Mouse (Mus musculus) forebrain, embryonic 14.5 days (tissue): ENCODE results near the gene Prm3. TPM values are rescaled to one million over a fixed set of nuclear protein-coding genes. Genes with fewer than 3 reads are reported as not detected.

Experiments used
- ATAC-seq: fragments of 200-750 bp; cut with Nextera tagmentation; 2 replicates; pipeline ENCODE4 v1.8.0; 2017; ENCODE audit warnings: mild to moderate bottlenecking, moderate library complexity
- DNase-seq: peaks from one replicate; pipeline ENCODE4 v3.0.0-alpha.2; 2015; ENCODE audit warnings: low spot score
- H3K27ac ChIP-seq: fragments of 300-500 bp; sonication (generic); 2 replicates; pipeline ENCODE4 v1.5.1; 2014; ENCODE audit warnings: low read depth, mild to moderate bottlenecking, control low read depth, low read length, moderate library complexity
- H3K27me3 ChIP-seq: fragments of 300-500 bp; sonication (generic); replicated peaks from 2 replicates; pipeline ENCODE4 v1.6.1; 2014; ENCODE audit warnings: low read length, control low read depth, mixed read lengths; ENCODE audit not compliant: control insufficient read depth, insufficient read depth
- H3K36me3 ChIP-seq: fragments of 300-500 bp; sonication (generic); 2 replicates; pipeline ENCODE4 v1.6.1; 2014; ENCODE audit warnings: low read length, control low read depth; ENCODE audit not compliant: control insufficient read depth, insufficient read depth
- H3K4me1 ChIP-seq: fragments of 300-500 bp; sonication (generic); 2 replicates; pipeline ENCODE4 v1.6.1; 2014; ENCODE audit warnings: antibody characterized with exemption, low read length, control low read depth; ENCODE audit not compliant: control insufficient read depth, insufficient read depth
- H3K4me2 ChIP-seq: fragments of 300-500 bp; sonication (generic); 2 replicates; pipeline ENCODE4 v1.6.1; 2014; ENCODE audit warnings: mild to moderate bottlenecking, control low read depth, low read length
- H3K4me3 ChIP-seq: fragments of 300-500 bp; sonication (generic); 2 replicates; pipeline ENCODE4 v1.5.1; 2014; ENCODE audit warnings: low read depth, low read length, control low read depth
- H3K9ac ChIP-seq: fragments of 300-500 bp; sonication (generic); 2 replicates; pipeline ENCODE4 v1.6.1; 2014; ENCODE audit warnings: mild to moderate bottlenecking, low read length, control low read depth, moderate library complexity
- H3K9me3 ChIP-seq: fragments of 300-500 bp; sonication (generic); replicated peaks from 2 replicates; pipeline ENCODE4 v1.6.1; 2016; ENCODE audit warnings: low read length, control low read depth, mixed read lengths; ENCODE audit not compliant: control insufficient read depth
- WGBS: fragments of 180-500 bp; shearing (Covaris S2); extraction: QIAGEN DNeasy Blood & Tissue Kit; methylation state at CpG from one replicate; pipeline ENCODE4 v1.1.7; 2014; 5-methylcytosine and 5-hydroxymethylcytosine counted together
- polyA plus RNA-seq: library from polyadenylated mRNA; unstranded; fragments of >200 nt; fragmentation: Nextera tagmentation; extraction: Ambion mirVana; gene quantifications from 2 replicates; pipeline ENCODE4 v1.2.1, GENCODE M21; 2014

Gene Prm3
- polyA plus RNA-seq, 1 experiment from 2014 or later, result not detected

- no peaks in the 10 kb centered on the region for H3K36me3 ChIP-seq
- H3K4me1 ChIP-seq, result no peaks in the 10 kb centered on the region
- no peaks in the 10 kb centered on the region for H3K9me3 ChIP-seq
These were observed 36.0 kb downstream of the Prm3 start for GRCm38 (mm10) chr16:10754521-10755296.

GRCm38 (mm10) chr16:10749824-10750223 lies 40.9 kb downstream of the Prm3 start:
- WGBS, result 49% methylated on average over 7 of the region's 7 CpGs
- no peaks in the 10 kb centered on the region for H3K9me3 ChIP-seq
- no peaks in the 10 kb centered on the region for H3K27me3 ChIP-seq
- no peak overlapping the region for H3K27ac ChIP-seq
- no peaks in the 10 kb centered on the region for H3K36me3 ChIP-seq
- peak; percentile 72 for ATAC-seq
- no peaks in the 10 kb centered on the region for H3K4me1 ChIP-seq
- no peak overlapping the region for H3K9ac ChIP-seq
- H3K4me3 ChIP-seq, result no peak overlapping the region
- H3K4me2 ChIP-seq, result no peak overlapping the region
- peak; percentile 56 for DNase-seq

More at GRCm38 (mm10) chr16:10754521-10755296, 36.0 kb downstream of the Prm3 start:
- ATAC-seq (no peak), DNase-seq (no peak)
- no peaks in the 10 kb centered on the region for H3K27me3 ChIP-seq
- 90% methylated on average over 3 of the region's 3 CpGs for WGBS
- no peak overlapping the region for H3K9ac ChIP-seq
- H3K4me2 ChIP-seq, result no peak overlapping the region
- no peak overlapping the region for H3K27ac ChIP-seq
- H3K4me3 ChIP-seq, result no peak overlapping the region

- DNase-seq (no peak), ATAC-seq (peak; percentile 12; the same call in 1 of the 2 replicates)
- no peaks in the 10 kb centered on the region for H3K9me3 ChIP-seq
- H3K4me3 ChIP-seq, result no peak overlapping the region
- H3K4me2 ChIP-seq, result no peak overlapping the region
- no peak overlapping the region for H3K9ac ChIP-seq
- no peaks in the 10 kb centered on the region for H3K27me3 ChIP-seq
- no peaks in the 10 kb centered on the region for H3K36me3 ChIP-seq
- H3K27ac ChIP-seq, result no peak overlapping the region
- WGBS, result 75% methylated on average over 7 of the region's 7 CpGs
- H3K4me1 ChIP-seq, result no peaks in the 10 kb centered on the region
These were observed 41.5 kb downstream of the Prm3 start for GRCm38 (mm10) chr16:10749226-10749625.

- H3K27me3 ChIP-seq, result no peaks in the 10 kb centered on the region
- ATAC-seq, result no peak
These were observed 49.6 kb downstream of the Prm3 start for GRCm38 (mm10) chr16:10741082-10741481.

More at GRCm38 (mm10) chr16:10741082-10741481, 49.6 kb downstream of the Prm3 start:
- H3K9me3 ChIP-seq, result no peaks in the 10 kb centered on the region
- no peak for DNase-seq
- no peak overlapping the region for H3K4me2 ChIP-seq
- 96% methylated on average over 2 of the region's 2 CpGs for WGBS
- H3K9ac ChIP-seq, result no peak overlapping the region
- H3K4me3 ChIP-seq, result no peak overlapping the region
- H3K4me1 ChIP-seq, result no peaks in the 10 kb centered on the region
- no peak overlapping the region for H3K27ac ChIP-seq
- no peaks in the 10 kb centered on the region for H3K36me3 ChIP-seq

Other genes with a start within 250 kb of the Prm3 start
- gene Dexi, start 247.9 kb downstream of the Prm3 start, polyA plus RNA-seq, result 16.9 and 21.6 TPM in 2 replicates
- 50.2 and 65.6 TPM in 2 replicates for gene Clec16a, start 245.6 kb downstream of the Prm3 start, polyA plus RNA-seq
- gene Socs1, start 5.4 kb downstream of the Prm3 start, polyA plus RNA-seq, result 1.1 and 1.6 TPM in 2 replicates
- not detected in 2 replicates for gene Tnp2, start 2.3 kb downstream of the Prm3 start, polyA plus RNA-seq
- not detected in 2 replicates for gene Prm2, start 5.2 kb upstream of the Prm3 start, polyA plus RNA-seq
- not detected in 2 replicates for gene Prm1, start 14.9 kb upstream of the Prm3 start, polyA plus RNA-seq
- not detected in 2 replicates for gene Gm11172, start 22.0 kb upstream of the Prm3 start, polyA plus RNA-seq
- gene Rmi2, start 44.1 kb upstream of the Prm3 start, polyA plus RNA-seq, result 0.78 and 0.88 TPM in 2 replicates